8 mouse cellular contexts compared by ENCODE assay signal in the genomic region with DNA sequence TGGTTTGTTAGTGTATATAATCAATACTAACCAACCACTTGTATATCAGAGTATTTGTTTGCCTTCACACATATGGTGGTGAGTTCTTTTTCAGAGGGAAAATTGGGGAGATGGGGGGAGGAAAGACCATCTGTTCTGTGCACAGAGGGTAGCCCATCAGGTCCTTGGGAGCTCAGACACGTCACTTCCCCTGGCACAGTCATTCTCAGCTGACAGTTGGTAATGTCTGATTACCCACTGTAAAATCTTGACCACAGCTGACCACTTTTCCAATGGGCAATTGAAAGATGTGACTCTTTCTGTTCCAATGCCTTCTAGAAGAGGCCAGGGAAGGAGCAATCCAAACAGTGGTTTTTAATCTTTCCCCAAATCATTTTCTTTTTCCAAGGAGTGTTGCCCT.
DNase-seq lines count a peak whose midpoint lies in the region; ATAC-seq and TF ChIP-seq lines count a peak whose summit lies in the region.

No protein-coding gene starts in this region.

- no peak overlapping the region for H3K4me2 ChIP-seq in kidney, embryonic 15.5 days
- H3K4me2 ChIP-seq in liver, postnatal 0 days (ENCODE audit: low read depth, low read length): peak overlapping the region; percentile 62

- H3K27me3 ChIP-seq in kidney, embryonic 15.5 days: no peaks in the 10 kb centered on the region
- H3K27me3 ChIP-seq in liver, postnatal 0 days (ENCODE audit: insufficient read depth, low read length): no peaks in the 10 kb centered on the region

- H3K27ac ChIP-seq in kidney, embryonic 15.5 days: peak overlapping the region; percentile 71
- H3K27ac ChIP-seq in liver, postnatal 0 days (ENCODE audit: low read depth): peak overlapping the region; percentile 75
- H3K27ac ChIP-seq in layer of hippocampus, adult 2 months: no peak overlapping the region

- H3K9ac ChIP-seq in kidney, embryonic 15.5 days: peak overlapping the region; percentile 2; the same call in 1 of the 2 replicates
- H3K9ac ChIP-seq in liver, postnatal 0 days (replicated peaks): peak overlapping the region; percentile 27; the same call in 1 of the 2 replicates

- H3K4me1 ChIP-seq in kidney, embryonic 15.5 days: peaks cover 53% of the 10 kb centered on the region
- peaks cover 93% of the 10 kb centered on the region for H3K4me1 ChIP-seq in liver, postnatal 0 days (ENCODE audit: insufficient read depth)

- TF ChIP-seq CTCF in liver, postnatal 0 days (IDR thresholded peaks at IDR 0.05; ENCODE audit: low read depth): no peak
- TF ChIP-seq CTCF in layer of hippocampus, adult 2 months (conservative IDR thresholded peaks at IDR 0.05): no peak

- ATAC-seq in kidney, embryonic 15.5 days (replicated peaks; ENCODE audit: low FRiP score): no peak
- peak; percentile 57 for ATAC-seq in granulocyte monocyte progenitor cell, adult 5-6 weeks (replicated peaks; ENCODE audit: poor library complexity, severe bottlenecking)
- ATAC-seq in liver, postnatal 0 days: no peak
- ATAC-seq in megakaryocyte progenitor cell, adult 5-6 weeks (replicated peaks; ENCODE audit: poor library complexity): no peak

- 43% methylated on average over 1 of the region's 1 CpGs for WGBS in kidney, embryonic 15.5 days
- 15% methylated on average over 1 of the region's 1 CpGs for WGBS in liver, postnatal 0 days (ENCODE audit: insufficient replicate concordance)

- H3K4me3 ChIP-seq in kidney, embryonic 15.5 days (replicated peaks): no peak overlapping the region
- H3K4me3 ChIP-seq in liver, postnatal 0 days (ENCODE audit: low read depth, low read length): no peak overlapping the region
- no peak overlapping the region for H3K4me3 ChIP-seq in layer of hippocampus, adult 2 months

- TF ChIP-seq EP300 in liver, postnatal 0 days (IDR thresholded peaks at IDR 0.05; ENCODE audit: low read depth): no peak

- peak; percentile 41 for DNase-seq in adrenal gland, adult 2 months
- no peak for DNase-seq in adrenal gland, adult 8-10 months
- no peak for DNase-seq in kidney, postnatal 4 days
- no peak for DNase-seq in liver, postnatal 0 days
- no peak for DNase-seq in layer of hippocampus, adult 2 months (ENCODE audit: low spot score in 2 of 2)

- H3K36me3 ChIP-seq in kidney, embryonic 15.5 days: no peaks in the 10 kb centered on the region
- no peaks in the 10 kb centered on the region for H3K36me3 ChIP-seq in liver, postnatal 0 days (replicated peaks; ENCODE audit: insufficient read depth, low read length)

- no peaks in the 10 kb centered on the region for H3K9me3 ChIP-seq in kidney, embryonic 15.5 days (replicated peaks)
- no peaks in the 10 kb centered on the region for H3K9me3 ChIP-seq in liver, postnatal 0 days (ENCODE audit: low read length)
